Mouse (Mus musculus): Measurements from ENCODE around the gene Maml3. TPM values are rescaled to one million over a fixed set of nuclear protein-coding genes. Genes with fewer than 3 reads are reported as not detected.

The Maml3 gene
- polyA plus RNA-seq, 1 experiment from 2014 or later = 6.5 TPM

- H3K9me3 ChIP-seq (ENCODE audit: control insufficient read depth, low read length) = no peaks in the 10 kb centered on the region
- H3K4me1 ChIP-seq (replicated peaks; ENCODE audit: control insufficient read depth, insufficient read depth, low read length) = peaks cover 11% of the 10 kb centered on the region
- no peak for DNase-seq (ENCODE audit: low spot score)
- H3K27me3 ChIP-seq (replicated peaks; ENCODE audit: control insufficient read depth, insufficient read depth, low read length) = no peaks in the 10 kb centered on the region
- 0 out of 2 replicates have a peak overlapping the region, but pooled peaks have one; percentile 13 for H3K4me2 ChIP-seq (ENCODE audit: low read length)
- no peak for ATAC-seq (replicated peaks; ENCODE audit: low FRiP score, low TSS enrichment, low read depth)
- H3K9ac ChIP-seq (ENCODE audit: low read length) = no peak overlapping the region
- H3K36me3 ChIP-seq (ENCODE audit: control insufficient read depth, insufficient read depth, low read length) = no peaks in the 10 kb centered on the region
- no peak overlapping the region for H3K27ac ChIP-seq (ENCODE audit: low read depth)
- H3K4me3 ChIP-seq (ENCODE audit: low read depth, low read length) = no peak overlapping the region
- WGBS = 64% methylated on average over 11 of the region's 11 CpGs
Measured at GRCm38 (mm10) chr3:51661880-51662550, 442.9 kb downstream of the Maml3 start.

- 27% methylated on average over 5 of the region's 5 CpGs for WGBS
- Histone ChIP-seq H3K9me3 (ENCODE audit: control insufficient read depth, low read length) (no peaks in the 10 kb centered on the region), H3K4me2 (ENCODE audit: low read length) (0 out of 2 replicates have a peak overlapping the region, but pooled peaks have one; percentile 13), H3K36me3 (ENCODE audit: control insufficient read depth, insufficient read depth, low read length) (no peaks in the 10 kb centered on the region), H3K9ac (ENCODE audit: low read length) (no peak overlapping the region), H3K4me3 (ENCODE audit: low read depth, low read length) (0 out of 2 replicates have a peak overlapping the region, but pooled peaks have one; percentile 4), H3K27ac (ENCODE audit: low read depth) (0 out of 2 replicates have a peak overlapping the region, but pooled peaks have one; percentile 1), H3K4me1 (replicated peaks; ENCODE audit: control insufficient read depth, insufficient read depth, low read length) (peaks cover 11% of the 10 kb centered on the region), H3K27me3 (replicated peaks; ENCODE audit: control insufficient read depth, insufficient read depth, low read length) (no peaks in the 10 kb centered on the region)
- ATAC-seq (replicated peaks; ENCODE audit: low FRiP score, low TSS enrichment, low read depth) (no peak), DNase-seq (ENCODE audit: low spot score) (no peak)
Measured at GRCm38 (mm10) chr3:51661376-51661775, 443.5 kb downstream of the Maml3 start.

GRCm38 (mm10) chr3:51660821-51661276 is 444.0 kb downstream of the Maml3 start:
- H3K9me3 ChIP-seq (ENCODE audit: control insufficient read depth, low read length) = no peaks in the 10 kb centered on the region
- H3K27me3 ChIP-seq (replicated peaks; ENCODE audit: control insufficient read depth, insufficient read depth, low read length) = no peaks in the 10 kb centered on the region
- no peak overlapping the region for H3K4me2 ChIP-seq (ENCODE audit: low read length)
- no peaks in the 10 kb centered on the region for H3K36me3 ChIP-seq (ENCODE audit: control insufficient read depth, insufficient read depth, low read length)
- H3K27ac ChIP-seq (ENCODE audit: low read depth) = 0 out of 2 replicates have a peak overlapping the region, but pooled peaks have one; percentile 1
- DNase-seq (ENCODE audit: low spot score) = no peak
- peak; percentile 52; the same call in 1 of the 2 replicates for ATAC-seq (replicated peaks; ENCODE audit: low FRiP score, low TSS enrichment, low read depth)
- H3K4me1 ChIP-seq (replicated peaks; ENCODE audit: control insufficient read depth, insufficient read depth, low read length) = peaks cover 11% of the 10 kb centered on the region
- no peak overlapping the region for H3K9ac ChIP-seq (ENCODE audit: low read length)
- no peak overlapping the region for H3K4me3 ChIP-seq (ENCODE audit: low read depth, low read length)
- WGBS = 86% methylated on average over 3 of the region's 3 CpGs

- Histone ChIP-seq H3K9me3 (ENCODE audit: control insufficient read depth, low read length) (no peaks in the 10 kb centered on the region), H3K36me3 (ENCODE audit: control insufficient read depth, insufficient read depth, low read length) (no peaks in the 10 kb centered on the region), H3K4me1 (replicated peaks; ENCODE audit: control insufficient read depth, insufficient read depth, low read length) (peaks cover 11% of the 10 kb centered on the region), H3K9ac (ENCODE audit: low read length) (no peak within 1 kb of the TSS), H3K27me3 (replicated peaks; ENCODE audit: control insufficient read depth, insufficient read depth, low read length) (no peaks in the 10 kb centered on the region), H3K27ac (ENCODE audit: low read depth) (0 out of 2 replicates have a peak within 1 kb of the TSS, but pooled peaks have one; percentile 1), H3K4me2 (ENCODE audit: low read length) (no peak within 1 kb of the TSS), H3K4me3 (ENCODE audit: low read depth, low read length) (no peak within 1 kb of the TSS)
- DNase-seq (ENCODE audit: low spot score) = no peak
- 54% methylated on average over 4 of the region's 4 CpGs for WGBS
- no peak for ATAC-seq (replicated peaks; ENCODE audit: low FRiP score, low TSS enrichment, low read depth)
Measured at GRCm38 (mm10) chr3:51660060-51660459, 444.8 kb downstream of the Maml3 start, which contains the start of gene Mgst2. Gene Mgst2, plus strand, starts transcription at chr3:51660360.

- Histone ChIP-seq H3K4me3 (ENCODE audit: low read depth, low read length) (no peak overlapping the region), H3K27me3 (replicated peaks; ENCODE audit: control insufficient read depth, insufficient read depth, low read length) (no peaks in the 10 kb centered on the region), H3K36me3 (ENCODE audit: control insufficient read depth, insufficient read depth, low read length) (no peaks in the 10 kb centered on the region), H3K4me1 (replicated peaks; ENCODE audit: control insufficient read depth, insufficient read depth, low read length) (peaks cover 11% of the 10 kb centered on the region), H3K4me2 (ENCODE audit: low read length) (no peak overlapping the region), H3K27ac (ENCODE audit: low read depth) (no peak overlapping the region), H3K9me3 (ENCODE audit: control insufficient read depth, low read length) (no peaks in the 10 kb centered on the region), H3K9ac (ENCODE audit: low read length) (no peak overlapping the region)
- WGBS = 82% methylated on average over 5 of the region's 5 CpGs
- ATAC-seq (replicated peaks; ENCODE audit: low FRiP score, low TSS enrichment, low read depth) = no peak
- DNase-seq (ENCODE audit: low spot score) = no peak
Measured at GRCm38 (mm10) chr3:51659415-51659814, 445.5 kb downstream of the Maml3 start.

GRCm38 (mm10) chr3:51654303-51655055 is 450.4 kb downstream of the Maml3 start:
- Histone ChIP-seq H3K4me1 (replicated peaks; ENCODE audit: control insufficient read depth, insufficient read depth, low read length) (peaks cover 12% of the 10 kb centered on the region; the same call in 1 of the 2 replicates), H3K9ac (ENCODE audit: low read length) (no peak overlapping the region), H3K27me3 (replicated peaks; ENCODE audit: control insufficient read depth, insufficient read depth, low read length) (no peaks in the 10 kb centered on the region), H3K4me3 (ENCODE audit: low read depth, low read length) (no peak overlapping the region), H3K4me2 (ENCODE audit: low read length) (no peak overlapping the region), H3K9me3 (ENCODE audit: control insufficient read depth, low read length) (no peaks in the 10 kb centered on the region), H3K27ac (ENCODE audit: low read depth) (no peak overlapping the region), H3K36me3 (ENCODE audit: control insufficient read depth, insufficient read depth, low read length) (no peaks in the 10 kb centered on the region)
- 69% methylated on average over 6 of the region's 6 CpGs for WGBS
- ATAC-seq (replicated peaks; ENCODE audit: low FRiP score, low TSS enrichment, low read depth) (no peak), DNase-seq (ENCODE audit: low spot score) (no peak)

DNA sequence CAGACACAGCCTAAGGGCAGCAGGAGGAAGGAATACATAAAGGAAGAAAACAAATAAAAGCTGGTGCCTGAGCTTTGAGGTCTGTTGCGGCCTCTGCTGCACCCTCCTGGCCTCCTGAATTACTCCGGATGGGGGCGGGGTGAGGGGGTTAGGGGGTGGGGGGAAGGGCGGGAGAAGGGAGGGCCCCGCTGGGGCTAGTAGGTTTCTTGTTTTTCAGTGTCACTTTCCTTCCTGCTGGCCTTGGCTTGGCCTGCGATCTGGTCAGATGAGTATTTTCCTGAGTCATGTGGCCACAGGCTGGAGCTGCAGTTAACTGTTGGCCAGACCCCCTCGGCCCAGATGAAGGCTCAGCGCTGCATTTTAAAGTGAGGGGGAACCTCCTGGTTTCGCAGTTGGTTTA is 452.2 kb downstream of the Maml3 start:
- peak overlapping the region; percentile 21; the same call in 1 of the 2 replicates for H3K9ac ChIP-seq (ENCODE audit: low read length)
- no peaks in the 10 kb centered on the region for H3K9me3 ChIP-seq (ENCODE audit: control insufficient read depth, low read length)
- peak overlapping the region; percentile 37 for H3K4me2 ChIP-seq (ENCODE audit: low read length)
- DNase-seq (ENCODE audit: low spot score) (peak; percentile 77), ATAC-seq (replicated peaks; ENCODE audit: low FRiP score, low TSS enrichment, low read depth) (0 out of 2 replicates have a peak, but pooled peaks have one; percentile 35)
- peaks cover 12% of the 10 kb centered on the region; the same call in 1 of the 2 replicates for H3K4me1 ChIP-seq (replicated peaks; ENCODE audit: control insufficient read depth, insufficient read depth, low read length)
- no peaks in the 10 kb centered on the region for H3K27me3 ChIP-seq (replicated peaks; ENCODE audit: control insufficient read depth, insufficient read depth, low read length)
- no peaks in the 10 kb centered on the region for H3K36me3 ChIP-seq (ENCODE audit: control insufficient read depth, insufficient read depth, low read length)
- peak overlapping the region; percentile 1; the same call in 1 of the 2 replicates for H3K4me3 ChIP-seq (ENCODE audit: low read depth, low read length)
- H3K27ac ChIP-seq (ENCODE audit: low read depth) = peak overlapping the region; percentile 59
- under 1% methylated on average over 8 of the region's 9 CpGs for WGBS

DNA sequence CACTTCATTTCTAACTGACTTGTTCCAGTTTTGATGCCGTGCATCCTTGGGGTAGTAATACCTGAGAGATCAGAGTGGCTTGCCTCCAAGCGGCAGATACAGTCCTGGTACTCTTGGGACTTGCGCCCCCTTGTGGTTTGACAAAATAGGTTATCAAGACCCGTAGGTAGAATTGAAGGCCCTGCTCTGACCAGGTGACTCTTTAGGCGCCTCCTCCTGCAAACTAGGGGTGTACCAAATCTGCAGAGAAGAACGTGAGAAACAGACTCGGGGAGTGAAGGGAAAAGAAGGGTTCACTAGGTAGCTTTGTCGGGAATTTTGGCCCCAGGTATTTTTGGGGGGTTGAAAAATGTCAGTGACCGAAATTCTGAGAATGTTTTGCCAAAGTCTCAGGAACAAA is 452.6 kb downstream of the Maml3 start:
- 4% methylated on average over 9 of the region's 9 CpGs for WGBS
- DNase-seq (ENCODE audit: low spot score) (peak; percentile 88), ATAC-seq (replicated peaks; ENCODE audit: low FRiP score, low TSS enrichment, low read depth) (peak; percentile 79)
- peak overlapping the region; percentile 59 for H3K27ac ChIP-seq (ENCODE audit: low read depth)
- no peaks in the 10 kb centered on the region for H3K9me3 ChIP-seq (ENCODE audit: control insufficient read depth, low read length)
- H3K27me3 ChIP-seq (replicated peaks; ENCODE audit: control insufficient read depth, insufficient read depth, low read length) = no peaks in the 10 kb centered on the region
- peak overlapping the region; percentile 1; the same call in 1 of the 2 replicates for H3K4me3 ChIP-seq (ENCODE audit: low read depth, low read length)
- H3K9ac ChIP-seq (ENCODE audit: low read length) = peak overlapping the region; percentile 21; the same call in 1 of the 2 replicates
- H3K4me1 ChIP-seq (replicated peaks; ENCODE audit: control insufficient read depth, insufficient read depth, low read length) = peaks cover 12% of the 10 kb centered on the region; the same call in 1 of the 2 replicates
- H3K4me2 ChIP-seq (ENCODE audit: low read length) = peak overlapping the region; percentile 37
- H3K36me3 ChIP-seq (ENCODE audit: control insufficient read depth, insufficient read depth, low read length) = no peaks in the 10 kb centered on the region

All from intestine, embryonic 14.5 days (tissue).